Mouse (Mus musculus) heart, postnatal 14 days (tissue): ENCODE measurements around the gene Btg2. TPM values are rescaled to one million over a fixed set of nuclear protein-coding genes. Genes with fewer than 3 reads are reported as not detected.

Source experiments
- DNase-seq, 2 experiments: peaks; one replicate each; pipeline ENCODE4 v3.0.0; 2021 to 2022
- intact Hi-C: fragments of 180-260 bp; cut with DNase I; formaldehyde crosslinking; loops from one replicate; pipeline ENCODE4 v1.15.1; 2025
- total RNA-seq, 2 experiments: library from RNA; stranded (reverse); gene quantifications; 2 replicates each; pipeline ENCODE4 v1.2.3; 2021

The Btg2 gene
- total RNA-seq, 2 experiments from 2014 or later: 37.3 to 47.7 TPM

DNA sequence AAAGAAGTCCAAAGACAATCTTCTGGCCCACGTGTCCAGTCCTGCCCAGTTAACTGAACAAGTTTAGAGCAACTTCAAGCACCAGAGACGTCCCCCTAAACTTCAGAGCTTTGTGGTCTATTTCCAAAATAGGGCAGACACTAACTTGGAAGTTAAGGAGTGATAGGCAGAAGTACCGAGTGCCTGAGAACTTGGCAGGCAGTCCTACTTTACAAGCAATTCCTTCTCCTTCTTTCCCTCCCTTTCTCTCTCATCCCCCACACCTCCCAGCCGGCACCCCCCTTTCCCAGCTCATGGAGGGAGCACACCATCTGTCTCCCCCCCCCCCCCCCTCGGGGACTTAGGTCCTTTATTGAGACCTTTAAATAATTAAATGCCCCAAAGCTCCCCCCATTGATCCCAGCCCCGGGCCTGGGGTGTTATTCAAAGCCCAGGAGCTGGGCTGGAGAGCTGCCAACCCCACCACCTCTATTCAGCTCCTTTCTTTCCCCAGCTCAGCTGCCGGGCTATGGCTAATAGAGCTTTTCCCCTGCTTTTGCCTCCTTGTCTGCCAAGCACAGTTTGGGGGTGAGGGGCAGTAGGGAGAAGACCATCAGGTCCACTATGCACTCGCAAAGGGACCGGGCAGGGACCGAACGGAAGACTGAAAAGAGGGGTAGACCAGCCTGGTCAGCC is 16.4 kb downstream of the Btg2 start:
- DNase-seq: no peak
- intact Hi-C loops: loop anchor here (1.0 kb wide), 1 partner anchor 16 kb away; no protein-coding TSS in a partner anchor

DNA sequence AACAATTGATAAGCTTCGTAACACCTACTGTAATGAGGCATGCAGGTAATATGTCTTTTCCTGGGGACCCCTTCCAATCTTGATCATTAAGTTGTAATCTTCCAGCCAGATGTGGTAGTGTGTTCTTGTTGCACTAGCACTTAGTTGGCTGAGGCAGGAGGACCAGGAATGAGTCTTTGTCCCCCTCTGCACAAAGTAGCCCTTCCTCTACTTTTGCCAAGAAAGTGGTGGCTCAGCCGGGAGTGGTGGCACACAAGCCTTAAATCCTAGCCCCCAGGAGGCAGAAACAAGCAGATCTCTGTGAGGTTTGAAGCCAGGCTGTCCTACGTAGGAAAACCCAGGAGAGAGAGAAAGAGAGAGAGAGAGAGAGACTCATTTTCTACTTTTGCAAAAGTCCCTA is 17.0 kb downstream of the Btg2 start:
- no peak for DNase-seq
- intact Hi-C loops: no loop called here

GRCm38 (mm10) chr1:134060849-134061569 is 17.9 kb downstream of the Btg2 start:
- peak; percentile 88 to 90 for DNase-seq
- intact Hi-C loops: no loop called here

GRCm38 (mm10) chr1:134059739-134060695 is 18.9 kb downstream of the Btg2 start:
- no peak for DNase-seq
- intact Hi-C loops: no loop called here

- no peak for DNase-seq
- intact Hi-C loops: no loop called here
These were observed 20.1 kb downstream of the Btg2 start for GRCm38 (mm10) chr1:134058870-134059269.

DNA sequence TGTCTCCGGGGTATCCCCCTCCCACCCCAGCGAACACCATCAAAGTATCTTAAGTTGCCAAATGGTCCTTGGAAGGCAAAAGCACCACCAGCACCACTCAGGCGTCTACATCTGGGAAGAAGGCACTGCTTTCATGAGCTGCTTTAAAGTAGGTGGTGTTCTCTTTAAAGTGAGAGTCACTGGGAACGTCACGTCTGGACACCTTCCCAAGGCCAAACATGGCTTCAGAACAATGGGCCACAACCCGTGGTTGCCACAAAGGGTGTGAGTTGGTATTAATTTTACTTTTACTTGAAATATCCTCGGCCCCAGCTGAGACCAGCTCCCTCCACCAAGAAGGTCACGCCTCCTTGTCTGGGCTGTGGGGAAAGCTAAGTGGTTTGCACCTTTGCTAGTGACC is 21.2 kb downstream of the Btg2 start:
- no peak for DNase-seq
- intact Hi-C loops: no loop called here

DNA sequence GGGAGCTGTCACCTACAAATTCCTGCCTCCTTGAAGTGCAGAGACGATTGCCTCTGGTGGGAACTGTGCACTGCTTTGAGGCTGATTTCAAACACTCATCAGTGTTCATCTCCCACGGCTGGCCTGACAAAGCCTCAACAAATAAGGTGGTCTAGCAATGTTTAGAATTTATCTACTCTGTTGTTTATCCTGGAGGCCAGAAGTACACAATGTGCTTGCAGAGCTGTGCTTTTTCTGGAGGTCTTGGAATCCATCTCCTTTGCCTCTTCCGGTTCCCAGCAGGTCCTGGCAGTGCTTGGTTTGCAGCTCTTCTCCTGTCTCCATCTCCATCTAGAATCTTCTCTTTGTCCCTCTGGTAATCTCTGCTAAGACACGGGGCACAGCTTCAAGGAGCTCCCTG is 22.6 kb downstream of the Btg2 start:
- no peak for DNase-seq
- intact Hi-C loops: no loop called here

GRCm38 (mm10) chr1:134055666-134056245 is 23.2 kb downstream of the Btg2 start:
- no peak for DNase-seq
- intact Hi-C loops: no loop called here

GRCm38 (mm10) chr1:134055058-134055457 is 23.9 kb downstream of the Btg2 start:
- intact Hi-C loops: no loop called here
- no peak for DNase-seq

GRCm38 (mm10) chr1:134053207-134053606 is 25.7 kb downstream of the Btg2 start:
- intact Hi-C loops: loop anchor here (1.0 to 5.0 kb wide), 3 partner anchors 54 to 279 kb away; partner anchors contain the start of gene Ppfia4
- peak; percentile 86 to 93 for DNase-seq

DNA sequence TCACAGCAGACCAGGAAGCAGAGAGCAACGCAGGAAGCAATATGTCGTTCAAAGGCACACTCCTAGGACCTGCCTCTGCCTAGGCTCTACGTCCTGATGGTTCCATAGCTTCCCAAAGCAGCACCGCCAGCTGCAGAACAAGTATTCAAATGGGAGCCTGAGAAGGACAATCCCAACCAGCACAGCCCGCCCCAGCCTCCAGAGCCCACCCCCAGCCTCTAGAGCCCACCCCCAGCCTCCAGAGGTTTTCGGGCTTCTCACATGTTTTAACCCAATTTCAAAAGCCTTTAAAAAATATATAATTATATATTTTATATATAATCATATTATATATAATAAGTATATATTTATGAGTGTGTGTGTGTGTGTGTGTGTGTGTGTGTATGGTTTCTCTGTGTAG is 29.4 kb downstream of the Btg2 start:
- intact Hi-C loops: loop anchor here (2.0 to 10.0 kb wide), 2 partner anchors 313 to 415 kb away; no protein-coding TSS in a partner anchor
- DNase-seq: no peak

DNA sequence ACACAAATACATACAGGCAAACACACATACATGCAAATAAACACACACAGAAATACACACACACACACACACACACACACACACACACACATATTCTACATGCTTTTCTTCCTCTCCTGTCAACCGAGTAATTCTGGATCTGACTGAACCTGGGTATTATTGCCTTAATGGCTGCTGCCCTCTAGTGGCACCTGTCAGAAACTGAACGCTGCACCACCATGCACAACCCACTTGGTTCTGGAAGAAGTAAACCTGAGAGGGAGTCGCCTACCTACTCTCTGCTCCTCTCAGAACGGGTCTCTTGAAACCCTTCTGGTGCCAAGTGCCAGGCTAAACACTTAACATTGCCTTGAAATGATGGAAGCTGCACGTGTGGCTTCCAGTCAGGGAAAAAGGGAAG is 30.2 kb downstream of the Btg2 start:
- DNase-seq: peak; percentile 77 to 85
- intact Hi-C loops: loop anchor here (1.0 to 10.0 kb wide), 3 partner anchors 137 to 414 kb away; no protein-coding TSS in a partner anchor

DNA sequence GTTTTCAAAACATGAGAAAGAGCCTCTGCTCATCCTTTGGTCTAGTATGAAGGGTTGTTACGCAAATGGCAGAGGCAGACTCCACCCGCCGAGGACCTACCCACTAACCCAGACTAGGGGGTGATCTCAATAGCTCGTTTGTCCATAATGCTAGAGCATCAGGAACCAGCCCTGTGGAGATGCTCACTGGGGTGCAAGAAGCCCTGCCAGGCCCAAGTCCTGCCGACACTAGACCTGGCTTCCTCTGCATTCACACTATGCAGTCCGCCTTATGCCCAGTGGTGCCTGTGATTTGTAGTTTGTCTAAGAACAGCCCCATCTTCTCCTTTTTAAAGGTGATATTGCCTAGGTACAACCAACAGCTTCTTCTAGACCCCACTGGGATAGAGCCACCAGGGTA is 31.5 kb downstream of the Btg2 start:
- intact Hi-C loops: loop anchor here (10.0 kb wide), 1 partner anchor 413 kb away; no protein-coding TSS in a partner anchor
- DNase-seq: no peak

DNA sequence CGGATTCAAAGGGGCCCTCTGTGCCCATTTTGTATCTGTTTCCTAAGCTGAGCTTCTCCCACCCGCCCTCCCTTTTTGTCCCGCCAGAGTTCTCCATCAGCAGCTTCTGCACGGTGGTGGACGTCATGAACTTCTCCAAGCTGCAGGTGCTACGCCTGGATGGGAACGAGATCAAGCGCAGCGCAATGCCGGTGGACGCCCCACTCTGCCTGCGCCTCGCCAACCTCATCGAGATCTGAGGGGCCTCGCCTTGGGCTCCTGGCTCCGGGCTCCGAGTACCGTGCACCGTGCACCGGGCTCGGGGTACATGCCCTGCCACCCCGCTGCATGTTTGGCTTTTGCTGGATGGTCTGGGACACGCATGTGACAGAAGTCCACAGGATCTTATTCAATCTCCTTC is 32.5 kb downstream of the Btg2 start:
- intact Hi-C loops: loop anchor here (1.0 to 10.0 kb wide), 2 partner anchors 85 to 412 kb away; no protein-coding TSS in a partner anchor

DNA sequence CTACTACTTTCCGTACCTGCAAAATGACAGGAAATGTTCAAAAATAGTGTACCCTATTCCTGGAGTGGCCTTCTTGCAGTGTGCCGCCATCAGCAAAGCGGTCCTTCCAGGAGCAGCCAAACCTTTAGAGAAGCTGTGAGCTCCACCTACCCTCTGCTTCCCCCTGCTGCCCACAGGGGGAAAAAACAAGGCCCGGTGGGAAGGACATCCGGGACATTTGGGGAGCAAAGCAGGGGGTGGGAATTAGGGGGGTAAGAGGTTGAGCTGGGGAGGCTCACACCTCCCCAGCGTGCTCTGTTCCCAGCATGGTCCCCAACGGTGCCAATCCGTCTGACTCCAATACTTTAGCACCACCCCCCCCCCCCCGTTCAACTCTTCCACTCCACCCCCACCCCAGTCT is 32.9 kb downstream of the Btg2 start:
- intact Hi-C loops: loop anchor here (1.0 to 10.0 kb wide), 2 partner anchors 85 to 411 kb away; no protein-coding TSS in a partner anchor
- peak; percentile 81 to 89 for DNase-seq

More for the DNA sequence above, 32.5 kb downstream of the Btg2 start:
- DNase-seq: no peak

GRCm38 (mm10) chr1:134044805-134045204 is 34.1 kb downstream of the Btg2 start:
- intact Hi-C loops: loop anchor here (10.0 kb wide), 1 partner anchor 410 kb away; no protein-coding TSS in a partner anchor
- DNase-seq: no peak

DNA sequence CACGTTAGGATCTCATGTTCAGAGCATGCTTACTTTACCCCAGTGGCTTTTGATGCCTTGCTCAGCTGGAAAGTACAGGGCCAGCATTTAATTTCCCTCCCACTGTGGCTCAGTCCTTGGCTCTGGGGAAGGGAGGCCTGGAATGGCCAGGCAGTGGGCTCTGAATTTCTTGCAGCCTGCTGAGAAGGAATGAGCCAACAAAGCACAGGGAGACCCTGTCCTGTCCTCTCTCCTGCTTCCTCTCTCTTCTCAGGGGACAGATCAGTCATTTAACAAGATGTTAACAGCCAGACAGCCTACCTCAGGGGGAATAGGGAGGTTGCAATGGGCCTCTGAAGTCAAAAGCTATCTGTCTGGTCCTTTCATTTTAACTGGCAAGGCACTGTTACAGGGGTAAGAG is 36.6 kb downstream of the Btg2 start:
- intact Hi-C loops: loop anchor here (10.0 kb wide), 1 partner anchor 408 kb away; no protein-coding TSS in a partner anchor
- no peak for DNase-seq

GRCm38 (mm10) chr1:134041900-134042299 is 37.0 kb downstream of the Btg2 start:
- intact Hi-C loops: loop anchor here (10.0 kb wide), 1 partner anchor 407 kb away; no protein-coding TSS in a partner anchor
- no peak for DNase-seq

GRCm38 (mm10) chr1:134039361-134039760 is 39.6 kb downstream of the Btg2 start:
- no peak for DNase-seq
- intact Hi-C loops: no loop called here

GRCm38 (mm10) chr1:134038336-134038735 is 40.6 kb downstream of the Btg2 start:
- intact Hi-C loops: no loop called here
- DNase-seq: no peak
